Mouse (Mus musculus): ENCODE data around the gene Syne3. TPM values are rescaled to one million over a fixed set of nuclear protein-coding genes. Genes with fewer than 3 reads are reported as not detected.

Syne3 gene
- 10 to 100 TPM; 32.6 to 39.6 TPM for total RNA-seq (2023)

GRCm38 (mm10) chr12:105009370-105010212, at the start of gene Syne3:
Syne3 (minus strand) TSS chr12:105009809.

GRCm38 (mm10) chr12:105032147-105032831, 22.7 kb upstream of the Syne3 start, which contains the start of gene Glrx5:
Glrx5 (plus strand) TSS chr12:105032688.

Other genes starting within 250 kb of the Syne3 start
- gene Clmn, start 144.7 kb downstream of the Syne3 start, total RNA-seq (2023): not detected
- 10 to 100 TPM; 26.9 to 28.4 TPM for gene Glrx5, start 22.9 kb upstream of the Syne3 start, total RNA-seq (2023)
- not detected for gene Tcl1b2, start 136.2 kb upstream of the Syne3 start, total RNA-seq (2023)
- gene Tcl1b1, start 149.9 kb upstream of the Syne3 start, total RNA-seq (2023): not detected
- not detected for gene Tcl1b5, start 166.5 kb upstream of the Syne3 start, total RNA-seq (2023)
- gene Tcl1b3, start 181.2 kb upstream of the Syne3 start, total RNA-seq (2023): not detected
- not detected for gene Tcl1b4, start 192.1 kb upstream of the Syne3 start, total RNA-seq (2023)
- gene Tcl1, start 213.0 kb upstream of the Syne3 start, total RNA-seq (2023): not detected